Mouse (Mus musculus): ENCODE measurements around the gene Zfp688. TPM values are rescaled to one million over a fixed set of nuclear protein-coding genes. Genes with fewer than 3 reads are reported as not detected.

Gene Zfp688
- total RNA-seq, 2 experiments from 2014 or later = 12.7 to 15.7 TPM

Other genes with a start within 250 kb of the Zfp688 start
- gene Cd2bp2, start 226.0 kb downstream of the Zfp688 start, total RNA-seq (2021) = 10 to 100 TPM; 88.0 to 90.2 TPM
- 10 to 100 TPM; 90.8 to 94.1 TPM for gene Tbc1d10b, start 213.6 kb downstream of the Zfp688 start, total RNA-seq (2021)
- gene Mylpf, start 213.2 kb downstream of the Zfp688 start, total RNA-seq (2021) = 1 to 10 TPM; 2.1 to 3.0 TPM
- gene Zfp553, start 189.0 kb downstream of the Zfp688 start, total RNA-seq (2021) = 10 to 100 TPM; 21.3 to 22.1 TPM
- gene Sept1, start 188.9 kb downstream of the Zfp688 start, total RNA-seq (2021) = 1 to 10 TPM; 4.4 to 4.5 TPM
- gene Zfp771, start 177.8 kb downstream of the Zfp688 start, total RNA-seq (2021) = 10 to 100 TPM; 55.2 to 57.9 TPM
- gene Dctpp1, start 161.4 kb downstream of the Zfp688 start, total RNA-seq (2021) = 10 to 100 TPM; 20.8 to 23.2 TPM
- 10 to 100 TPM; 33.4 to 35.8 TPM for gene Sephs2, start 148.0 kb downstream of the Zfp688 start, total RNA-seq (2021)
- gene Itgal, start 125.8 kb downstream of the Zfp688 start, total RNA-seq (2021) = under 1 TPM; 0.42 to 0.86 TPM
- gene Zfp768, start 76.5 kb downstream of the Zfp688 start, total RNA-seq (2021) = 10 to 100 TPM; 13.7 to 14.5 TPM
- 1 to 10 TPM; 6.6 to 7.4 TPM for gene Zfp747, start 46.0 kb downstream of the Zfp688 start, total RNA-seq (2021)
- 1 to 10 TPM; 3.9 to 4.8 TPM for gene 9130019O22Rik, start 34.9 kb downstream of the Zfp688 start, total RNA-seq (2021)
- 1 to 10 TPM; 7.4 to 7.6 TPM for gene E430018J23Rik, start 28.4 kb downstream of the Zfp688 start, total RNA-seq (2021)
- 1 to 10 TPM; 4.3 to 4.8 TPM for gene Zfp764, start 15.2 kb downstream of the Zfp688 start, total RNA-seq (2021)
- gene Zfp689, start 27.1 kb upstream of the Zfp688 start, total RNA-seq (2021) = 1 to 10 TPM; 5.4 to 6.2 TPM
- gene Prr14, start 37.5 kb upstream of the Zfp688 start, total RNA-seq (2021) = 10 to 100 TPM; 24.6 to 33.0 TPM
- gene Fbrs, start 57.1 kb upstream of the Zfp688 start, total RNA-seq (2021) = 10 to 100 TPM; 54.5 to 57.8 TPM
- 10 to 100 TPM; 94.9 to 99.7 TPM for gene Srcap, start 89.9 kb upstream of the Zfp688 start, total RNA-seq (2021)
- 10 to 100 TPM in 1 of 2 experiments, 1 to 10 TPM in 1; 8.9 to 10.7 TPM for gene Gm42715, start 97.5 kb upstream of the Zfp688 start, total RNA-seq (2021)
- 1 to 10 TPM in 1 of 2 experiments, not detected in 1; 1.0 TPM for gene Tmem265, start 139.3 kb upstream of the Zfp688 start, total RNA-seq (2021)
- gene Phkg2, start 151.3 kb upstream of the Zfp688 start, total RNA-seq (2021) = 10 to 100 TPM; 70.6 to 81.2 TPM
- gene Ccdc189, start 166.5 kb upstream of the Zfp688 start, total RNA-seq (2021) = 1 to 10 TPM; 7.5 to 8.9 TPM
- gene Rnf40, start 166.7 kb upstream of the Zfp688 start, total RNA-seq (2021) = 10 to 100 TPM; 63.6 to 73.4 TPM
- gene Zfp629, start 193.7 kb upstream of the Zfp688 start, total RNA-seq (2021) = 10 to 100 TPM; 23.1 to 24.0 TPM

All from left cerebral cortex, adult 18-20 months (tissue).